ENCODE assay signal across 8 mouse cellular contexts in genomic region chr3:117868091-117868490, GRCm38 (mm10). TPM values are rescaled to one million over a fixed set of nuclear protein-coding genes. Genes with fewer than 3 reads are reported as not detected.
DNase-seq lines count a peak whose midpoint lies in the region; ATAC-seq lines count a peak whose summit lies in the region.

No protein-coding gene starts in this region.

- H3K9ac ChIP-seq in forebrain, embryonic 16.5 days (replicated peaks; ENCODE audit: low read depth, low read length): peak overlapping the region; percentile 78
- H3K9ac ChIP-seq in kidney, embryonic 14.5 days (ENCODE audit: low read depth, low read length): peak overlapping the region; percentile 68; the same call in 1 of the 2 replicates
- peak overlapping the region; percentile 75 for H3K9ac ChIP-seq in midbrain, embryonic 11.5 days (ENCODE audit: low read length)

- peaks cover 10% of the 10 kb centered on the region; the same call in 1 of the 2 replicates for H3K4me1 ChIP-seq in forebrain, embryonic 16.5 days (replicated peaks; ENCODE audit: control insufficient read depth, insufficient read depth, low read length)
- H3K4me1 ChIP-seq in kidney, embryonic 14.5 days (ENCODE audit: control insufficient read depth, insufficient read depth, low read length): no peaks in the 10 kb centered on the region
- no peaks in the 10 kb centered on the region for H3K4me1 ChIP-seq in midbrain, embryonic 11.5 days (ENCODE audit: control insufficient read depth, insufficient read depth, low read length)

- H3K27me3 ChIP-seq in forebrain, embryonic 16.5 days (replicated peaks; ENCODE audit: control insufficient read depth, insufficient read depth, low read length): no peaks in the 10 kb centered on the region
- H3K27me3 ChIP-seq in kidney, embryonic 14.5 days (ENCODE audit: control insufficient read depth, insufficient read depth, low read length): no peaks in the 10 kb centered on the region
- H3K27me3 ChIP-seq in midbrain, embryonic 11.5 days (ENCODE audit: control insufficient read depth, insufficient read depth, low read length): no peaks in the 10 kb centered on the region

- H3K4me2 ChIP-seq in forebrain, embryonic 16.5 days (ENCODE audit: low read length): peak overlapping the region; percentile 77
- H3K4me2 ChIP-seq in kidney, embryonic 14.5 days (replicated peaks; ENCODE audit: low read depth, low read length): peak overlapping the region; percentile 70
- peak overlapping the region; percentile 51 for H3K4me2 ChIP-seq in midbrain, embryonic 11.5 days

- DNase-seq in heart, adult 11 months: peak; percentile 84
- DNase-seq in heart, postnatal 4 days: no peak
- peak; percentile 64 for DNase-seq in midbrain, embryonic 11.5 days (ENCODE audit: low spot score, missing footprints)
- DNase-seq in gastrocnemius, postnatal 10 days: no peak
- DNase-seq in layer of hippocampus, adult 9-10 months (ENCODE audit: low spot score): no peak
- no peak for DNase-seq in testis, postnatal 14 days (ENCODE audit: low spot score)

- no peaks in the 10 kb centered on the region for H3K9me3 ChIP-seq in forebrain, embryonic 16.5 days (ENCODE audit: control insufficient read depth, low read length)
- H3K9me3 ChIP-seq in kidney, embryonic 14.5 days (ENCODE audit: control insufficient read depth, low read length): no peaks in the 10 kb centered on the region
- H3K9me3 ChIP-seq in midbrain, embryonic 11.5 days (ENCODE audit: control insufficient read depth, low read length): no peaks in the 10 kb centered on the region

- no peak overlapping the region for H3K27ac ChIP-seq in forebrain, embryonic 16.5 days (ENCODE audit: low read length)
- H3K27ac ChIP-seq in kidney, embryonic 14.5 days (ENCODE audit: low read depth, low read length): no peak overlapping the region
- no peak overlapping the region for H3K27ac ChIP-seq in midbrain, embryonic 11.5 days (ENCODE audit: low read depth, low read length)

- peak overlapping the region; percentile 50 for H3K4me3 ChIP-seq in forebrain, embryonic 16.5 days (replicated peaks; ENCODE audit: low read length)
- H3K4me3 ChIP-seq in kidney, embryonic 14.5 days (ENCODE audit: low read length): peak overlapping the region; percentile 62
- peak overlapping the region; percentile 48 for H3K4me3 ChIP-seq in midbrain, embryonic 11.5 days (ENCODE audit: low read depth, low read length)

- ATAC-seq in forebrain, embryonic 16.5 days: no peak
- ATAC-seq in kidney, embryonic 14.5 days (ENCODE audit: low FRiP score, low TSS enrichment): peak; percentile 6; the same call in 1 of the 2 replicates
- ATAC-seq in midbrain, embryonic 11.5 days (ENCODE audit: low FRiP score): no peak

- H3K36me3 ChIP-seq in forebrain, embryonic 16.5 days (ENCODE audit: control insufficient read depth, insufficient read depth): no peaks in the 10 kb centered on the region
- no peaks in the 10 kb centered on the region for H3K36me3 ChIP-seq in kidney, embryonic 14.5 days (ENCODE audit: control insufficient read depth, insufficient read depth, low read length)
- H3K36me3 ChIP-seq in midbrain, embryonic 11.5 days (ENCODE audit: control insufficient read depth, insufficient read depth, low read length): no peaks in the 10 kb centered on the region

- 67% methylated on average over 2 of the region's 2 CpGs for WGBS in forebrain, embryonic 16.5 days
- 84% methylated on average over 2 of the region's 2 CpGs for WGBS in kidney, embryonic 14.5 days
- WGBS in midbrain, embryonic 11.5 days: 82% methylated on average over 2 of the region's 2 CpGs

RNA-seq across cellular contexts. Expression of gene Snx7, which starts 0.6 kb away (rescaled TPM):
- total RNA-seq in heart, postnatal 4 days (2021): 10 to 100 TPM; 16.0 to 19.0 TPM
- polyA plus RNA-seq in forebrain, embryonic 16.5 days (2015; fragmentation: Nextera tagmentation; extraction: Ambion mirVana): 17.1 and 19.8 TPM in 2 replicates
- polyA plus RNA-seq in kidney, embryonic 14.5 days (2014; fragmentation: Nextera tagmentation; extraction: Ambion mirVana): 35.9 and 47.3 TPM in 2 replicates
- 15.4 and 18.1 TPM in 2 replicates for polyA plus RNA-seq in midbrain, embryonic 11.5 days (2014; fragmentation: Nextera tagmentation; extraction: Ambion mirVana)
- 1 to 10 TPM; 7.2 to 9.0 TPM for total RNA-seq in gastrocnemius, postnatal 10 days (2021)

Comparison
In these comparisons a context has a peak if more than half of its experiments do, and no peak if none do; other contexts are left out.
1. DNase-seq: peak in heart, adult 11 months (single experiment) and midbrain, embryonic 11.5 days (single experiment); none in heart, postnatal 4 days (single experiment), gastrocnemius, postnatal 10 days (single experiment), layer of hippocampus, adult 9-10 months (single experiment) and testis, postnatal 14 days (single experiment).
2. Peak in every context shown above with its lines, with median percentiles within 50 percentile points of each other: H3K4me2 ChIP-seq, H3K4me3 ChIP-seq and H3K9ac ChIP-seq.